Mouse (Mus musculus): ENCODE measurements around the gene Wbp1l.

Wbp1l gene

DNA sequence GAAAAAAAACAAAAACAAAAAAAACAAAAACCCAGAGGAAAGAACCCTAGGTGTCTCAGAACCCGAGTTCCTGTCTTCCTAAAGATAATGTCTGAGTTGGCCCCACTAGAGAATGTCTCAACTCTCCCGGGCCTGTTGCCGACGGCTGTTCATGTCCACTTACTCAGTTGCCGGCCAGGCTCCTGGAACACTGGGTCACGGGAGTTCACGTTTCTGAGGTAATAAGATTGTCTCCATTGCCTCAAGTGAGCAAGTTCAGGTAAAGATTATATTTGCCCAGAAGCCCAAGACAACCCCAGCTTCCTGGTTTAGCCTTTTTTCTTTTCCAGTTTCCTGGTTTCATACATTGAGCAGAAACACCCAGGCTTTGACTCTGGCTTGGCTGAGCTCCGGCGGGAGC lies 60.0 kb downstream of the Wbp1l start:
- WGBS: 78% methylated on average over 9 of the region's 9 CpGs

GRCm38 (mm10) chr19:46661511-46661910 lies 62.6 kb downstream of the Wbp1l start:
- 64% methylated on average over 4 of the region's 4 CpGs for WGBS

DNA sequence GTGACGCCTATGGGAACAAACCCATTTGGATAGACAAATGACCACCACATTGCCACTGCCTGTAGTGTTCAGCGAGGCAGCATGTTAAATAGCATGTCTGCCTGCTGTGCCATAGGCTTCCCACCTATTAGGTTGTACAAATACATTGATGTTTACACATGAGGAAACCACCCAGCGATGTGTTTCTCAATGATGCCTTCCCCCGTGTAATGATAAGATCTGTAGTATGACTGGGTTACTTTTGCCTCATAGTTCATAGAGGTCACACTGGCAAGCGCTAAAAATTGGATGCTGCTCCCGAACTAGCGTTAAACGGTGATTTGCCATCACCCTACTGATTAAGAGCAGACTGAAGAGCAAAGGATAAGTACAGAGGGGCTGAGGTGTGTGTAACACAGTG lies 63.3 kb downstream of the Wbp1l start:
- 85% methylated on average over 8 of the region's 8 CpGs for WGBS

GRCm38 (mm10) chr19:46662784-46663183 lies 63.9 kb downstream of the Wbp1l start:
- WGBS: 72% methylated on average over 6 of the region's 6 CpGs

DNA sequence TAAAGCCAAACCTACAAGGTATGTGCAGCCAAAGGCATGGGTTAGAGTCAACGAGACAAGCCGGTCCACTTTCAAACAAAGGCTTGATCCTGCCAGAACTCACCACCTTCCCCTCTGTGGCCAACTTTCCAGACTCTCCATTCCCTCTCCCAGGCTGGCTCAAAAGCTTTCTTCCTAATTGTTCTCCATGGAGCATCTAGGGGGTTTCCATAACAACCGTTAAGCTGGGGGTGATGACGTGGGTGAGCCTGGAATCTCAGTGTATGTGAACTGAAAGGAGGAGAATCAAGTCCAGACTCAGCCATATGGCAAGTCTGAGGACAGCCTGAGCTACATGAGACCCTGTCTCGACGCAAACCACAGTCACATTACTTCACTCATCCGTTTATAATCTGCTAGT lies 66.6 kb downstream of the Wbp1l start:
- WGBS: 32% methylated on average over 7 of the region's 7 CpGs

GRCm38 (mm10) chr19:46667300-46667699 lies 68.4 kb downstream of the Wbp1l start:
- WGBS: 78% methylated on average over 11 of the region's 11 CpGs

DNA sequence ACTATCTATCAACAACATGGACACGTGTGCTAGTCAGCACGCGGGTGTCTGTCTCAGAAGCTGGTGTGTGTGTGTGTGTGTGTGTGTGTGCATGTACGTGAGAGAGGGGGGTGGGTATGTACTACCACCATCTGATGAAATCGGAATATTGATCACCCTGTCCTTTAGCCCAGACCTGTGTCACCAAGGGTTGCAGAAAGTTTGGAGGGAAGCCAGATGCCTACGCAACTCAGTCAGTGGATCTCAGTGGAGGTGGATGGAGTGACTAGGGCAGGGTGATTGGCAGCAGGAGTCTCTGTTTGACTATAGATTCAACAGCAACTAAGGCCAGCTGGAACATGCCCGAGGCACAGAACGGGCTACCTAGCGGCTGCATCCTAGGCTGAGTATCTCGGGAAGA lies 69.4 kb downstream of the Wbp1l start:
- 87% methylated on average over 10 of the region's 10 CpGs for WGBS

GRCm38 (mm10) chr19:46669802-46670201 lies 70.9 kb downstream of the Wbp1l start:
- WGBS: 87% methylated on average over 5 of the region's 5 CpGs

- WGBS: 30% methylated on average over 13 of the region's 13 CpGs
Measured at GRCm38 (mm10) chr19:46670691-46671090, 71.8 kb downstream of the Wbp1l start.

DNA sequence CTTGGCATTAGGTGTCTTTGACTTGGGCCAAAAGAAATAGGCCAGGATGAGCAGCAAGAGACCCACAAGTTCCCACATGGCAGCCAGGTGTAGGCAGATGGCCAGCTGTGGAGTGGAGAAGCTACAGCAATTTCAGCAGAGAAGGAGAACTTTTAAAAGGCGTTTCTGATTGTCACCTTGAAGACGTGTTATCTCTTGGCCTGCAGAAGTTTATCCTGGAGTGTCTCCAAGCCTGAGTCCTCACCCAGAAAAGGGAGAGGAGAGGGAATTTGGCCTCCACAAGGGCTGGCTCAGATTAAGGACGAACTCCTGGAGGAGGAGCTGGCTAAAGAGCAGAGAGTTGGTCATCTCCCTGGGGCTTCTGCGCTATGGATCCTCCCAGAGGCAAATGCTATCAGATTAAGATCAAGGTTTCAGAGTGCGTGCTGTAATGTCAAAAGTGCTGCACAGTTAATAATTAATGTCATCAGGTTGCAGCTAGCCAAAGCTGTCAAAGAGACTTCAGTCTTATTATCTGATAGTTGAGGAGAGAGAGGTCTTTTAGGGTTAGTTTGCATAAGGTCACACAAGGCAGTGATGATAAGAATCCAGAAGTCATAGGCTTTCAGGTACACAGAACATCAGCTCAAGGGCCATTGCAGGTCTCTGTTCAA lies 74.0 kb downstream of the Wbp1l start, which contains the start of gene Cyp17a1:
Gene Cyp17a1, minus strand, starts transcription at position 407 of the 653 bp plus-strand sequence.
- WGBS: 78% methylated on average over 5 of the region's 5 CpGs

DNA sequence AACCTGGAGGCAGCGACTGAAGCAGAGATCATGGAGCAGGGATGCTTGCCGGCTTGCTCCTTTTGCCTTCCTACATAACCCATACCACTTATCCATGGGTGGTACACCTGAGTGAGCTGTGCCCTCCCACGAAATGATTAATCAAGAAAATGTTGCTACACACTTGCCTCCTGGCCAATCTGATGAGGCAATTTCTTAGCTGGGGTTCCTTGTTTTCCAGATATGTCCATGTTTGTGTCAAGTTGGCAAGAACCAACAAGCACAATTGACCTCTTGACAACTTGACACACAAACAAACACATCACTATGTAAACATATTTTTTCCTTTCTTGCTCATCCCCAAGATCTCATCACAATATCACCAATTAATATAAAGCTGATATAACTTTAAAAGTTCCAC lies 76.8 kb downstream of the Wbp1l start:
- WGBS: 85% methylated on average over 3 of the region's 3 CpGs

DNA sequence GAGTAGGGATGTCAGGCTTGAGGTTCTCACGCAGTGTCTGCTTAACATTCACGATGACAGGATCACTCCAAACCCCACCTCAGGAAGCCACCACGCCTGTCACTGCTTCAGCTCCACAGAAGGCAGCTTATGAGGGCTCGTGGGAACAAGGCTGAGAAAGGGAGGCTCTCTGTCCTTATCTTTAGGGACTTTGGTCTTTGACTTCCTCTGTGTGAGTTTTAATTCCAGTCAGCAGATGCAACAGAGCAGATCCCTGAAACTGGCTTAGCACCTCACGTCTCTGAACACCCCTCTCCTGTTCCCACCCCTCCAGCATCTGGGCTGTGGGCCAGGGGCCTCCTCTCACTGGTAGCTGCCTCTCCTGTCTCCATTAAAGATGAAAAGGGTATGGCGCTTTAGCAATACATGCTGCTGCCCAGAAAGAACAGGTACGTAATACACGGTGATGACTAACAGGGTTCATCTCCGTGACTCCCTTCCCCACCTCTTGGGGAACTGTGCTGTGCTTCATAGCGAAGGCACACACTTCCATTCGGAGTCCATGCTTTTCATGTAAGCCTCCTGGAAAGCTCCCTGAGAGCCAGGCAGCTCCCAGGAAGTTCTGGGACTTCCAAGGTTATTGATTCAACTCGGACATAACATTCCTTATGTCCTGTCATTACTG lies 81.0 kb downstream of the Wbp1l start:
- WGBS: 76% methylated on average over 12 of the region's 12 CpGs

- 2% methylated on average over 44 of the region's 44 CpGs for WGBS
Measured at GRCm38 (mm10) chr19:46689460-46690372, 90.8 kb downstream of the Wbp1l start, which contains the start of gene Borcs7. Gene Borcs7, plus strand, starts transcription at chr19:46689906.

GRCm38 (mm10) chr19:46690387-46690786 lies 91.5 kb downstream of the Wbp1l start:
- 50% methylated on average over 11 of the region's 11 CpGs for WGBS

- 75% methylated on average over 2 of the region's 2 CpGs for WGBS
Measured at GRCm38 (mm10) chr19:46691078-46691477, 92.2 kb downstream of the Wbp1l start.

- WGBS: 66% methylated on average over 4 of the region's 4 CpGs
Measured at GRCm38 (mm10) chr19:46693146-46693545, 94.3 kb downstream of the Wbp1l start.

DNA sequence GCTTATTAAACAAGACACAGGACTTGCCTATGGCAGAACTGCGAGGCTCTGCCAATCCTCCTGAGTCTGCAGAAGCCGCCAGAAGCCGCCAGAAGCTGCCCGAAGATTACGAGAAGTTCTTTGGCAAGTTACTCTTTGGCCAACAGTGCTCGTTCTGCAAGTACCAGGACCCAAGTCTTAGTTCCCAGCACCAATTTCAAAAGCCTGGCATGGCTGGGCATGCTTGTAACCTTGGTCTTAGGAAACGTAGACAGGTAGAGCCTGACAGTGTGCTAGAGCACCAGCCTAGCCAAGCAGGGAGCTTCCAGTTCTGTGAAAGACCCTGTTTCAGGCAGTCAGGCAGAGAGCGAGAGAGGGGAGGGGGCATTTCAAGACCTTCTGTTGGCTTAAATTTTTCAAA lies 97.6 kb downstream of the Wbp1l start:
- 94% methylated on average over 8 of the region's 8 CpGs for WGBS

GRCm38 (mm10) chr19:46696943-46697342 lies 98.1 kb downstream of the Wbp1l start:
- WGBS: 82% methylated on average over 7 of the region's 7 CpGs

GRCm38 (mm10) chr19:46697840-46698517 lies 99.1 kb downstream of the Wbp1l start:
- WGBS: 77% methylated on average over 19 of the region's 19 CpGs

GRCm38 (mm10) chr19:46699011-46699481 lies 100.2 kb downstream of the Wbp1l start:
- 44% methylated on average over 10 of the region's 10 CpGs for WGBS

- WGBS: 91% methylated on average over 9 of the region's 9 CpGs
Measured at GRCm38 (mm10) chr19:46701156-46701555, 102.3 kb downstream of the Wbp1l start.

Measured in cerebral cortex, adult 2 months (tissue).